Mouse (Mus musculus) A20 (cell line): ENCODE results near the gene Timd2.
A peak's percentile ranks its signal among the peaks of the same experiment; 100 is the strongest.
"Not testable (repeated sequence)": the region's sequence is repeated elsewhere in the genome, so short reads cannot be mapped to it uniquely, and the experiment has no call there.

Source experiments
- DNase-seq: peaks from one replicate; pipeline ENCODE4 v3.0.0-alpha.2; 2011; ENCODE audit warnings: low read depth, low spot score

Gene Timd2

GRCm38 (mm10) chr11:46706664-46707356 is at the start of gene Timd2:
Timd2 (minus strand) TSS chr11:46707061.
- no peak for DNase-seq

GRCm38 (mm10) chr11:46755714-46756113 is 48.9 kb upstream of the Timd2 start:
- DNase-seq: not testable (repeated sequence)

- DNase-seq: no peak
Observed at GRCm38 (mm10) chr11:46754669-46755068, 47.8 kb upstream of the Timd2 start.

- no peak for DNase-seq
Observed at GRCm38 (mm10) chr11:46753662-46754061, 46.8 kb upstream of the Timd2 start.

GRCm38 (mm10) chr11:46747996-46748395 is 41.1 kb upstream of the Timd2 start:
- peak; percentile 82 for DNase-seq

GRCm38 (mm10) chr11:46741716-46742115 is 34.9 kb upstream of the Timd2 start:
- peak; percentile 70 for DNase-seq

- DNase-seq: peak; percentile 80
Observed at GRCm38 (mm10) chr11:46740886-46741285, 34.0 kb upstream of the Timd2 start.

- DNase-seq: peak; percentile 86
Observed at GRCm38 (mm10) chr11:46739501-46739900, 32.6 kb upstream of the Timd2 start.

- DNase-seq: not testable (repeated sequence)
Observed at GRCm38 (mm10) chr11:46735076-46735475, 28.2 kb upstream of the Timd2 start, which contains the start of gene Havcr1. Havcr1 (plus strand) TSS chr11:46735080.

GRCm38 (mm10) chr11:46734617-46735016 is 27.8 kb upstream of the Timd2 start:
- no peak for DNase-seq

- DNase-seq: peak; percentile 72
Observed at GRCm38 (mm10) chr11:46733242-46733789, 26.5 kb upstream of the Timd2 start.

- no peak for DNase-seq
Observed at GRCm38 (mm10) chr11:46731541-46732070, 24.7 kb upstream of the Timd2 start.

- peak; percentile 88 for DNase-seq
Observed at GRCm38 (mm10) chr11:46698830-46699229, 8.0 kb downstream of the Timd2 start.

GRCm38 (mm10) chr11:46698278-46698655 is 8.6 kb downstream of the Timd2 start:
- DNase-seq: peak; percentile 65

GRCm38 (mm10) chr11:46697433-46698277 is 9.2 kb downstream of the Timd2 start:
- peak; percentile 62 for DNase-seq

- not testable (repeated sequence) for DNase-seq
Observed at GRCm38 (mm10) chr11:46695849-46696248, 11.0 kb downstream of the Timd2 start.

- no peak for DNase-seq
Observed at GRCm38 (mm10) chr11:46690136-46690535, 16.7 kb downstream of the Timd2 start.

- DNase-seq: no peak
Observed at GRCm38 (mm10) chr11:46683723-46684122, 23.1 kb downstream of the Timd2 start.

- no peak for DNase-seq
Observed at GRCm38 (mm10) chr11:46682842-46683241, 24.0 kb downstream of the Timd2 start.

GRCm38 (mm10) chr11:46667938-46668337 is 38.9 kb downstream of the Timd2 start:
- no peak for DNase-seq

GRCm38 (mm10) chr11:46667105-46667504 is 39.8 kb downstream of the Timd2 start:
- DNase-seq: no peak
